Mouse (Mus musculus) activated CD4-positive, CD25-positive, alpha-beta regulatory T cell, adult 4 months (primary cell): ENCODE measurements around the gene Gins2. TPM values are rescaled to one million over a fixed set of nuclear protein-coding genes. Genes with fewer than 3 reads are reported as not detected.
A peak's percentile ranks its signal among the peaks of the same experiment; 100 is the strongest.

Source experiments
- ATAC-seq: one replicate; pipeline ENCODE4 v1.8.0; 2017
- polyA plus RNA-seq, 2 experiments: library from polyadenylated mRNA; unstranded; fragments of 100-300 nt; shearing (Covaris generic); gene quantifications; one replicate each; pipeline ENCODE4 v1.2.1; 2017

Gene Gins2
- polyA plus RNA-seq, 2 experiments from 2014 or later = 19.3 to 30.4 TPM

DNA sequence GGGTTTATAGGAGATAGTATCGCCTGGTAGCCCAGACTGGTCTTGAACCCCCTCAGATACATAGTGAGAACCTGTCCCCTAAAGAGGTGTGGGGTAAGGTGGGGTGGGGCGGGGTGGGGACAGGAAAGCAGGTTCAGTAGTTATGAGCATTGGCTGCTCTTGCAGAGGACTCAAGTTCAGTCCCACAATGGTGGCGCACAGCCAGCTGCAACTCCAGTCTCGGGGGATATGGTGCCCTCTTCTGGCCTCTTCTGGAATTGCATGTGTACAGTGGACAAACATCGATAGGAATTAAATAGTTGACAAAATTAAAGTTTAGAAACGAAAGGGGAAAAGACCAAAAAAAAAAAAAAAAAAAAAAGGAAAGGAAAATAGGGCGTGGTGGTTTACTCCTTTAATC lies 10.4 kb upstream of the Gins2 start:
- ATAC-seq = no peak

DNA sequence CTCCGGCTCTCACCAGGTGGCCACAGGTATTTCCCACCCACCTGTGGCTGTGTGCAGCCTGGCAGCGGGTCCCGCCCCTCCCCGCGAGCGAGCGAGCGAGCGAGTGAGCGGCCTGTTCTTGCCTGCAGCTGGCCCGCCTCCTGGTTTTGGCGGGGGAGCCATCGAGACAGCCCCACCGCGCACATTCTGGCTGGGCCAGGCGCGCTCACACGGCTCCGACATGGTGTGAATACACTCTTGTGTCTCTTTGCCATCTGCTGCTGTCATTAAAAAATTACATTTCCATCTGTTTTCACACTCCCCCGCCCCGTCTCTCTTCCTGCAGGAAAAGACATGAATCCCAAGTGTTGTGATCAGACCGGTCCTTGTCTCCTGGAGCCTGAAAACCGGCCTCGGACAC lies 9.5 kb upstream of the Gins2 start:
- no peak for ATAC-seq

DNA sequence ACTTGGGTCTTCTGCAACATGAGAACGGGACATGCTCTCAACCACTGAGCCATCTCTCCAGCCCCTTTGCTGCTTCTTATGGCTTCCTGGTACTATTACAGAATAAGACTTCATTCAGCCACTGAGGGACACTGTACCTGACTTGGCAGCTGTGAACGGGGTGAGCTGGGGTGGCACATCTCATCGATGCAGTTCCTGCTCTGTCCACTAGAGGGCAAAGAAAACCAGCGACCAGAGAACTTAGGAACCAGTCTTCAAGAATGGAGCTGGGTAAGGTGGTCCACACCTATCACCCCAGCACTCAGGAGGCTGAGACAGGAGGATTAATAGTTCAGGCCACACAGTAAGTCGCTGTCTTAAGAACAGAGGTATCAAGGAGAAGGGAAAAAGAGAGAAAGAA lies 6.9 kb upstream of the Gins2 start:
- ATAC-seq = peak; percentile 61

DNA sequence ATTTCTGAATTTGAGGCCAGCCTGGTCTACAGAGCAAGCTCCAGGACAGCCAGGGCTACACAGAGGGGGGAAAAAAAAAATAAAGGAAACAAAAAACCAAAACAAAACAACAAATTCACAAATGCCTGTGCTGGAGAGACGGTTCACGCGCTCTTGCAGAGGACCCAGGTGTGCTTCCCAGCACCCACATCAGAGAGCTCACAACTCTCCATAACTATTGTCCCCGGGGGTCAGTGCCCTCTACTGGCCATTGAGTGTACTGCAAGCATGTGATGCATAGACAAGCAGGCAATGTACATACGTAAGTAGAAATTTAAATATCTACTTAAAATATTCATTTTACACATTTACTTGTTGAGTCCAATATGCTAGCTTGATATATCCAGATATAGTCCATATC lies 5.5 kb upstream of the Gins2 start:
- ATAC-seq = no peak

DNA sequence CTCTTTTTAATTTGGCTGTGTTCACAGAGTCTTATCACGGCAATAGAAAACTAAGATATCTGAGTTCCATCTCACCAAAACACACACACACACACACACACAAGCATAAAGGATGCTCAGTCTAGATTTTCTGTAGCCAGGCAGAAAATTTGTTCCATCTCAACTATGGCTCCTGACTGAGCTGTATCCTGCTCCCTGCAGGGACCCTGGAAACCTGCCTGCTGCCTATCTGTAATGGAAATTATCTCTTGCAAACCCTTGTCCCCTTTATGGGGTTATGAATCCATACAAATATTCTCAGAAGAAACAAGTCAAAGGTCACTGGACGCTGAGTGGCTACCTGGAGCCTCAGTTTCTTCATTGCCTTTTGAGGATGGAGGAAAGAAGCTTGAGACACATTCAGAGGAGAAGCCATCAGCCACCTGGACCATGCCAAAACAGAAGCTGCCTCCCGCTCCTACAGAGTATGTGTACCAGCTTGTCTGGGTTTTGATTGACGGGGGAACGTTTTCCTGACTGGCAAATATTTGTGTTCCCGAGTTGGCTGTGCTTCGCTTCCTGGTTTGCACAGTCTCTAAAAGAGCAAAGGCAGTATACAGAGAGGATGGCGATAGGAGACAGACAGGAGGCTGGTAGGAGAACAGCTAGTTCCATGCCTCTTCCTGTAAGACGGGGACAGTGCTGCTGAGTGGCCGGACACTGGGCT lies 2.6 kb upstream of the Gins2 start:
- no peak for ATAC-seq

DNA sequence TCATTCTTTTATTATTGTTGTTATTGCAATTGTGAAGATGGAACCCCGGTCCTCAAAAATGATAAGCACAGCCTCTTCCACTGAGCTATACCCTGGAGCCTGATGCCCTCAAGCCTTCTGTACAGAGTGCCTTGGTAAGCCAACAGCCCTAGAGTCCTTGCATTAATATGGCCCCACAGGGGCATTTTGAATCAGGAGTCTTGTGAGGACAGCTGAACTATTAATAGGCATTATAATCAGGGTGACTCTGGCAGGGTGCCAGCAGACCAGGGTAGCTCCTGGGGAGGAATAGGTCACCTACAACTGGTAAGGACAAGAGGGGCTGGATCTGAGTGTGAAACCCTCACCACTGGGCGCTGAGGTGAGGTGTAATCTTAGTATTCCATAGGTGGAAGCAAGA lies 817 bp upstream of the Gins2 start:
- no peak for ATAC-seq

DNA sequence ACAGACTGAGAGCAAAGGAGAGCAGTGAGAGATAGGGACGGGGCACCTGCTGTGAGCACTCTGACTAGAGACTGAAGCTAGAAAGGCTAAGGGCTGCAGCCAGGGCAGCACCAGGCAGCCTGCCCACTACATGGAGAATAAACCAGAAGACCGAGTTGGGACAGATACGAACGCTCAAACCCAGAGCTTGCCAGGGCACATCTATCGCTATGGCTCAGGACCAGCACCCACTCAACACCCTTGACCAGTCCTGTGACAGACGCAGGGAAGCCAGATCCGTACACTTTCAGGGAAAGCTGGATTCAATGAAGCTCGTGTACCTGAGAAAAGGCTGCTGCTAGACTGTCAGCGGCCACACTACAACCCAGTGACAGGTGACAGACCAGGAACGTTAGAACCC lies 3.6 kb downstream of the Gins2 start:
- ATAC-seq = no peak

DNA sequence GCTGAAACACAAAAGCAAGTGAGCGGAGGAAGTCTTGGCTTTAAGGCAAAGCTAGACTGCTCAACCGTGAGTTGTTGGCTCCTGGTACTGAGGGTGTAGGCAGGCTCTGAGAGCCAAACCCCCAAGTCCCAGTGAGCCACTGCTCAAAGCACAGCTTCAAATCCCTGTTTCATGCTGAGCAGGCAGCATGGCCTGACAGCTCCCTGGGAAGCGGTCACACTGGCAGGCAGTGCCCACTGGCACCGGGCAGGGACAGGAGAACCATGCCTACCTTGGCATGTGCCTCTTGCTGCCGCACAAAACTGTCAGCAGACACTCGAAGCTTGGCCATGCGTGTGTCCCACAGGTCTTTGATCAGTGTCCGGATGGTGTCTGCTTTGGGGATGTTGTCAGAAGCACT lies 7.3 kb downstream of the Gins2 start:
- ATAC-seq = no peak

DNA sequence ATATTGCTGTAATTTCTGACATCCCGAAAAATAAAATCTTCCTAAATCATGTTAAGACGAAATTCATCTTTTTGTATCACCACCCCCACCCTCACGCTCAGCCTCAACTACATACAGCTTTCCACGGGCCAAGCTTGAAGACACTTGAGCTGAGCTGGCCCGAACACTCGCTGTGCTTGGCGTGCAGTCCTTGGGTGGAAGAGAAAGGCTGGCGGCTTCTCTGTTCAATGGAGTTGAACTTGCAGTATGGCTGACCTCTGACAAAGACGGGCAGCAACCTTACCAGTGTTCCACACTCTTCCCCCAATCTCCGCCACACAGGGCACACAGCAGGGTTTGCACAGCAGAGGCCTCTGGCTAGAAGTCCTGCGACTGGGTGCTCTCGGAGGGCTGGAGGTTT lies 7.8 kb downstream of the Gins2 start:
- no peak for ATAC-seq

DNA sequence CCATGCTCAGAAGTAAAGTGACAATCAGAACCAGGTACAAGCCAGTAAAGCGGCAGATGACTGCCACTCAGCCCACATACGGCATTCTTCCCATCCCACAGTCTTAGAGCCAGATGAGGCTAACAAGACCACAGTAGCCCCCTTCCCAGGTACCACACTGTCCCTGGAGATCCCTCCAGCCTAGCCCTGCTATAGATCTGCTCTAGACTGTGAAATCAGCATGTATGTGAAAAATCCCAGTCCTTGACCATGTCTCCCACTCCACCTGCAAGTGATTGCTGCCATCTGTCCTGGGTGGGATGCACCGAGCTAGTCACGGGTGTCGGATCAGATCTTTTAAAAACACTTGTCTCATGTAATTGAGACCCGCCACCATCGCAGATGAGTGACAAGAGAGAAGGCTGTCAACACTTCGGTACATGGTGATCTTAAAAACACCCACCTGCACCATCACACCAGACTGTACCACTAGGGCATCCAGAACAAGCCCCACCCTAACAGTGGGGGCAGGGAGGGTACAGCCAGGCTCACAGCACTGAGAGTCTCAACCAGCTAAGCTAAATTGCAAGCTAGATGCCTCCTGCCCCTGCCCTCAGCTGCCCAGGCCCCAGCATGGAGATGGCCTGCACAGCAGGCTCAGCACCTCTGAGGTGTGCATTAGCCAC lies 8.6 kb downstream of the Gins2 start:
- ATAC-seq = no peak

DNA sequence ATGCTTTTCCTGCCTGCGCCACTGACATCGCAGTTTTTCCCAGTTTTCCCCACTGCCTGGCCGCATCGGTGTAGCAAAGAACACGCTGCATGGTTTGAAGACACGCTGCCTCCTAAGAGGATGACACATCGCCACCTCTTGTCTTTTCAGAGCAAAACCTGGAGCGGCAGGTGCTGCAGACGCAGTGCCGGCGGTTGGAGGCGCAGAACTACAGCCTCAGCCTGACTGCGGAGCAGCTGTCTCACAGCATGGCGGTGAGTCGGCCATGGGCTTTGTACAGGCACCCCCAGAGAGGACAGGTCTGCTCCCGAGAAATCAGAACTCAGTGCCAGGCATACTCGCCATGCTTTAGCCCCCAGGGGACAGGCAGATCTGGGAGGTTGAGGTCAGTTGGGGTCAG lies 11.3 kb downstream of the Gins2 start:
- no peak for ATAC-seq

DNA sequence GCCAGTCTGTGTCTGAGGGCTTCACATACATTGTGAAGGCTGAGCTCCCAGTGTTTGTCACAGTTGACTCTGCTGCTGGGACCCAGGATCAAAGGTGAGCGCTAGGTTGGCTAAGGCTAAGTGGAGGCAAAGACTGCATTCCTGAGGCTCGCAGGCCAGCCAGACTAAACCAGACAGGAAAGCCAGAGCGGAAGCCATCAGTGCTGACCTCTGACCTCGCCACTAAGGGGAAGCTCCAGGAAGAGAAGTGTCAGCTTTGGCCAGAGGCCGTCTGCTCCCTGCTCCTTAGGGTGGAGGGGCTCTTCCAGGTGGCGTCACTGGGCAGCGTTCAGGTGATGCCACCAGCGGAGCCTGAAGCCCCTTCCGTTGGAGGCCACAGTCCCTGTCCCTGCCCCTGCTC lies 13.3 kb downstream of the Gins2 start:
- ATAC-seq = no peak

DNA sequence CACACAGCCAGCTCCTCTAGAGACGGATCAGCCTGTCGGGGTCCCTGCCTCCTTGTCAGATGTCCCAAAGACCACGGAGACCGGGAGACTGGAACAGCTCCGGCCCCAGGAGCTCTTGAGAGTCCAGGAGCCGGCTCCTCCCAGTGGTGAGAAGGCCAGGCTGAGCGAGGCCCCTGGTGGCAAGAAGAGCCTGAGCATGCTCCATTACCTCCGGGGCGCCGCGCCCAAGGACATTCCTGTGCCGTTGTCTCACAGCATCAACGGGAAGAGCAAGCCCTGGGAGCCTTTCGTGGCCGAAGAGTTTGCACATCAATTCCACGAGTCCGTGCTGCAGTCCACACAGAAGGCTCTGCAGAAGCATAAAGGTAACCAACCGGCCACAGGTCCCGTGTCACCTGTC lies 14.2 kb downstream of the Gins2 start:
- ATAC-seq = no peak

DNA sequence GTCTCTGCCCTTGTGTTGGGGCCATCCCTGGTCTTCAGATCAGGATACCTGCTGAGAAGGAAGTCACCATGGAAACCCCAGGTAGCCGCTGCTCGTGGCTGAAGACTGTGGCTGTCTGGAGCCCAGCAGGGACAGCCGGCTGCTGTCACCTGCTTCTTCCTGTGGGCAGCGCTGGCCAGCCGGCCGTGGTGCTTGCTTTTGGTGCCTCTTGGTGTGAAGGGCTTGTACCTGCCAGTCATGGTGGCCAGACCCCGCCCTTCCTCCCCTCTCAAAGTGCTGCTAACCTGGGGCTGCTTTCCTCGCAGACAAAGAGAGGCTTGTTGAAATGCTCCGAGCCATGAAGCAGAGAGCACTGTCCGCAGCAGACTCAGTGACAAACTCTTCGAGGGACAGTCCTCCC lies 15.2 kb downstream of the Gins2 start:
- ATAC-seq = no peak

DNA sequence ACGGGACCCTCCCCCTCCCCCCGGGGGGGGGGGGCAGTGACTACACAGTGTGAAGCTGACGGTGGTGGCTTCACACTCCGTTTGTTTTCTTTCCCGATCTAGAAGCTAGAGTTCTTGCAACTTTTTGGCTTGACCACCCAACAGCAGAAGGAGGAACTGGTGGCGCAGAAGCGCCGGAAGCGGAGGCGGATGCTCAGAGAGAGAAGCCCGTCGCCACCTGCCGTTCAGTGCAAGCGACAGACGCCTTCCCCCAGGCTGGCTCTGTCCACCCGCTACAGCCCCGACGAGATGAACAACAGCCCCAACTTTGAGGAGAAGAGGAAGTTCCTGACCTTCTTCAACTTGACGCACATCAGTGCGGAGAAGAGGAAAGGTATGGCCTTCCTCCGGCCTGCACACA lies 16.6 kb downstream of the Gins2 start:
- ATAC-seq = no peak

DNA sequence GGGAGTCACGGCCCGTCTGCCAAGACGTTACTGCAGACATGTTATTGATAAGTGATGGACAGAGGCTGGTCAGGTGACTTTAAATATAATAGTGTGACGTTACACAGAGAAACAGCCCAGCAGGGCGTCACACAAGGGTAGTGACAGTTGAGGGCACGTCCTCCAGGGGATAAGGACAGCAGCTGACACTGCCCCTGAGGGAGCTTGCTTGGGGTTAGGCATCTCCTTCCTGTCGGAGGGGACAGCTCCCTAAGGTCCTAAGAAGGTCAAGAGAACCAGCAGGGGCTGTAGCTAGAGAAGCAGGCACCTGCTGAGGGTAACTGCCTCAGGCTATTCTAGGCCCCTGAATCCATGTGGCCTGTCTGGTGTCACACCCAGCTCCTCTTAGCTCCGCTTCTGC lies 17.5 kb downstream of the Gins2 start:
- ATAC-seq = no peak

DNA sequence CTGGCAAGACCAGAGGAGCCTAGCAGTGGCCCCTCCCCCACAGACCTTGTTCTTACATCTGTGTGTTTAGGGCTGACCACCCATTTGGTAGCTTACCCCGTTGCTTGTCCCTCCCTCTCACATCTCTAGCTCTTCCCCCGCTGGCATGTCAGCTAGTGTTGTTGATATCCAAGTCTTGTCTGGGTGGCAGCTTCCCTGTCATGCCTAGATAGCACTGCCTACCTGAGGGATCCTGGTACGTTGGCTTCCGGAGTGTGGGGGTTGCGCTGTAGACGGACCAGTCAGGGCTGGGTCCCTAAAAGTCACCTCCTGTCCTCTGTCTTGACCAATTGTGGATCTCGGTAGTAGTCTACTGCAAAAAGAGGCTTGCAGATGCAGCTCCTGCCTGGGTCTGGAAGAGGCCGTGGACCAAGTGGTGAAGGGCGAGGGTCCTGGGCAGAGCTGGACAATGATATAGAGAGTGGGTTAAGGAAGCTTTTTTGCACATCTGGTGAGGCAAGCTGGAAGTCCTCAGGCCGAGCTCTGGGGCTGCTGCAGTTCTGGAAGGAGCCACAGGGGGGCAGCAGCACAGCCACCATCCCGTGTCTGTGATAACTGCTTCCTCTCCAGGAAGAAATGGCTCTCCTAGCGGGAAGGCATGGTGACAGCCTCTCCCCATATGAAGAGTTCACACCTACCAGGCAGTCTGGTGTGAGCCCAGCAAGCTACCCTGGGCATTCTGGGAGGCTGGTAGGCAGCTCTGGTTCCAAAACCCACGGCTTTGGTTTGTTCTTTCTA lies 19.0 kb downstream of the Gins2 start:
- ATAC-seq = no peak

DNA sequence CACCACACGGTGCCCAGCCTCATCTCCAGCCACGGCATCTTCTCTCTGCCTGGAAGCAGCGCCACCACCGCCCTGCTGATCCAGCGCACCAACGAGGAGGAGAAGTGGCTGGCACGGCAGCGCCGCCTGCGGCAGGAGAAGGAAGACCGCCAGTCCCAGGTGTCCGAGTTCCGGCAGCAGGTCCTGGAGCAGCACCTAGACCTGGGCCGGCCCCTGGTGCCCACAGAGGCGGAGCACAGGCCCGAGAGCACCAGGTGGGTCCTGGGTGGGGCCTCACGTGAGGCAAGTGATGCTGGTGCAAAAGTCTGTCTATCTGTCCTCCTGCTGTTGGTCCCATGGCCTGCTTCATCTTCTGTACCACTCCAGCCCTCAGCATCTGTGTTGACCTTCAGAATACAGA lies 20.0 kb downstream of the Gins2 start:
- no peak for ATAC-seq

DNA sequence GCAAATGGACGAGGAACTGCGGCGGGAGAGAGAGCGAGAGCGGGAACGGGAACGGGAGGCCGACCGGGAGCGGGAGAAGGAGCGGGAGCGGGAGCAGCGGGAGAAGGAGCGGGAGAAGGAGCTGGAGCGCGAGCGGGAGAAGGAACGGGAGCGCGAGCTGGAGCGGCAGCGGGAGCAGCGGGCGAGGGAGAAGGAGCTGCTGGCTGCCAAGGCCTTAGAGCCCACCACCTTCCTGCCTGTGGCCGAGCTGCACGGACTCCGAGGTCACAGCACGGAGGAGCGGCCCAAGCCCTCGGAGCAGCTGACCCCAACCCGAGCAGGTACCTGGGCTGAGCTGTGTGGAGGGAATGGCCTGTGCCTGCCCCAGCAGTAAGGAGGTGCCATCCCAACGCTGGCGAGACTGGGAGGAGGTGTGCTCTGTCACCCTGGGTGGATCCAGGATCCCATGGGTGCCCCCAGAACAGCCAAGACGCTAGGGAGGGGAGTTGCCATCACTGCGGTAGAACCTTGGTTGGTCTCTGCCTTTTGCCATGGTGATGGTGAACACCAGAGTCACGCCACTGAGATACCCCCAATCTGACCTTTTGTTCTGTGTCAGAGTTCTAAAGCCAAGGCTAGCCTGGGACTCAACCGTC lies 20.8 kb downstream of the Gins2 start:
- no peak for ATAC-seq

DNA sequence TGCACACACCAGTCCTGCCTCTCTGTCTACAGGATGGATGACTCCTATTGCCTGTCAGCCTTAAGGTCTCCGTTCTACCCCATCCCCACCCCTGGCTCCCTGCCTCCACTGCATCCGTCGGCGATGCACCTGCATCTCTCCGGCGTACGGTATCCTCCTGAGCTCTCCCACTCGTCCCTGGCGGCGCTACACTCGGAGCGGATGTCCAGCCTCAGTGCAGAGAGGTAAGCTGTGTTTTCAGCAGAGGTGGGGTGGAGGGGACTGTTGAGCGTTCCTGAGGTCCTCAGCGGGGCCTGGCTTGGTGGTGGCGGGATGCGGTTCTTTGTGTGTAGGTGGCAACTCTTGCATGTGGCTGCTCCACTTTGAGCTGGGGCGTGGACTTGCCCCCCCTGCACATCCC lies 21.4 kb downstream of the Gins2 start:
- ATAC-seq = no peak

DNA sequence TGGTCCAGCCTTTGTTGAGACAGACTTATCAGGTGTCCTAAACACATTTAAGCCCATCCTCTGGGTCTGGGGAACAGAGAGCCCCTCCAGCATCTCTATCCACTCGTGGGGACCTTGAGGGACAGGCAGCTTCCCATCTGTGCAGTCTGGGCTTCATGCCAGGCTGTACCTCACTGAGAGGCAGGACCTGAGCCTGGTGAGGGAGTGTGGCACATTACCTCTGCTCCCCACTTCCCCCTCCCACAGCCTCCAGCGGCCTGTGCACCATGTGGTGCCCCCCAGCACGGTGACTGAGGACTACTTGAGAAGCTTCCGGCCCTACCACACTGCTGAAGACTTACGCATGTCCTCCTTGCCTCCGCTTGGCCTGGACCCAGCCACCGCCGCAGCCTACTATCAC lies 22.4 kb downstream of the Gins2 start:
- ATAC-seq = no peak

DNA sequence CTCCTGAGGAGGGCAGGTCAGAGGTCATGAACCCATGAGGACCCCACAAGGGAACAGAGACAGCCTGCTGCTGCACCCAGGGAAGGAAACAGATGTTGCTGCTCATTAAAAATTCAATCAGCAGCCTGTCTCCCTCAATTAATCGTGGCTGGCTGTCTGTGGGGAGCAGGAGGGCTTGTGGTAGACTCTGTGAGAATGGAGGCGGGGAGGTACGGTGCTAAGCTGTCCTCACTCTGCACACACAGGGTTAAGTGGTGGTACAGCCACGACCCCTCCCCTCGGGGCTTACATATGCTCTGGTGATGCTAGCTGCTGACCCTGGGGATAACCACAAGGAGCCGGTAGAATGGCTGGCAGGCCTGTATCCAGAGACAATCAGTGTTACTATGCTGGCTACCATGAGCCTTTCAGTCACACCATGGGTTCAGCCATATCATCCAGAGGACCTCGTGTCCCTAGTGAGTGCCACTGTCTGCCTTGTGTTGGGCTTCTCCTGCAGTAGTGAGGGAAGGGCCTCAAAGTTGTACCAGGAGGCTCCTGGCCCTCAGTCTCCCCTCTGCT lies 23.9 kb downstream of the Gins2 start:
- ATAC-seq = no peak
